Mouse (Mus musculus) B cell, adult (primary cell): ENCODE measurements around the gene Trpv6. TPM values are rescaled to one million over a fixed set of nuclear protein-coding genes. Genes with fewer than 3 reads are reported as not detected.

Experiments used
- total RNA-seq: library from RNA; stranded (reverse); gene quantifications from 4 replicates; pipeline ENCODE4 v1.2.4, GENCODE M21; 2023; ENCODE audit not compliant: inconsistent age

Trpv6 gene
- not detected in 4 replicates for total RNA-seq

GRCm38 (mm10) chr6:41636178-41636577 is at the start of gene Trpv6:
Gene Trpv6 (minus strand): TSS chr6:41636405.

DNA sequence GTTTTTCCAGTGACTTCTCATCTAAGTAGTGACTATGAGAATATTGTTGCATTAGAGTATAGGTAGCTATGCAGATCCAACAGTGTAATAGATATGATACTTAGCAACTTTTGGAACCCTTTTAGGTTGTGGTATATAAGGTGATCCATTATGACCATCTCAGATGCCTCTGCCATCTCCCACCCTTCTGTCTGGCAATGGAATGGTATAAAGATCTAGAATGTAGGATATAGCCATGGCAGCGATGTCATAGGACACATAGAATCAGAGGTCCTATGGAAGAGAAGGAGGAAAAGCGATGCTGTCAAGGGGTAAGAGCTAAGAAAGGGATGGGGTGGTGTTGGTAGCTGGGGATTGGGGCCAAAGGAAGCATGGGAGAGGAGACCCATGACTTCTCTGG is 47.9 kb upstream of the Trpv6 start, which contains the start of gene Llcfc1:
Gene Llcfc1 (plus strand): TSS at position 301 of the 400 bp plus-strand sequence.

DNA sequence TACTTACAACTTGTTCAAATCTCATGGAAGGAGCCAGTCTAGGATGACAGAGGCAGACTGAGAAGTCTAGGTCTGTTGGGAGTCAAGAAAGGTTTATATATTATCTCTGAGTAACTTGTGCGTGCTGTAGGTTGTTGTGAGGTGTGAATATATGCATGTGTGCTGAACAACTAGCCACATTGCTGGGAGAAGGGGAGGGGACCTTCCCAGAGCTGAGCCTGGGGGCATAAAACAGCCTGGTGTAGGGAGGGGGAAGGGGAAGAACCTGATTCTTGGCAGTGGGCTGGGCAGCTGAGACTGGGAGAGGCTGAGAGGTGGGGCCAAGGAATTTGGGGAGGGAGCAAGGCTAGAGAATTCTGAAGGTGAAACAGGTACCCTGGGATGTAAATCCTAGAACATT is 44.5 kb upstream of the Trpv6 start, which contains the start of gene Trpv5:
Gene Trpv5 (minus strand): TSS at position 101 of the 400 bp plus-strand sequence.

DNA sequence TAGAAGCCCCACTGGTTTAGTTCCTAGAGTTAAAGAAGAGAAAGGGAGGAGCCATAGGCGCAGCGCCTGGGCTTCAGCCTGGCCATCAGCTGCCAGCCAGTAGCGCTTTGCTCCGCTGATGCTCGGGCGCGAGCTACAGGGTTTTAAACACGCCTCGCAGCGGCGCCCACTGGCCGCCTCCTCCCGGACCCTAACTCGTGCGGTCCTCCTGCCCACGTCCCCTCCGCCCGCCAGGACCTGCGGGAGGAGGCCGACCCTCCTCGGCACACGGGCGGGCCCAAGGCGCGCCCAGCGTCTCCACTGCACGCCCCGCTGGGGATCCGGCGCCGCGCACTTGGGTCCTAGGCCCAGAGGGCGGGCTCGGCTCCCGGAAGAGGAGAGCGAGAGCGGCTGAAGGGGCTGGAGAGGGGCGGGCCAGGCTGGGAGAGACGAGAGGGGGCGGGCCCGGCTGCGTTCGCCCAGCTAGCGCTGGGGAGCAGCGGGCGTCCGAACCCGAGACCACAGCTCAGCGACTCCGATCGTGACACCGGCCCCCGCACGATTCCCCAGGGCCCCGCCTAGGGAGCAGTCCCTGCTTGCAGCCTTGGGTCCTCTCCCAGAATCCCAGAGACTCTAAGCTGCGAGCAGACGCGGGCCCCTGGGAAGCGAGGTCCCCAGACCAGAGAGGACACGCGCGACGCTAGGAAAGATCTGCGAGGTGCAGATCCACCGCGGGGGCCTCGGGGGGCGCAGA is 31.0 kb downstream of the Trpv6 start, which contains the start of gene Ephb6:
Gene Ephb6 (plus strand): TSS at position 422 of the 733 bp plus-strand sequence.

Other genes with a start within 250 kb of the Trpv6 start
- gene Gm5771, start 244.0 kb downstream of the Trpv6 start, total RNA-seq: not detected in 4 replicates
- not detected in 4 replicates for gene Gm10334, start 190.3 kb downstream of the Trpv6 start, total RNA-seq
- not detected in 4 replicates for gene Prss1, start 177.5 kb downstream of the Trpv6 start, total RNA-seq
- 0.87 to 2.5 TPM in 2 of 4 replicates, not detected in the others for gene Prss2, start 114.6 kb downstream of the Trpv6 start, total RNA-seq
- gene Ephb6, start 30.9 kb downstream of the Trpv6 start, total RNA-seq: 0.57 to 1.2 TPM (median 0.78 TPM) in 4 replicates
- gene Trpv5, start 44.4 kb upstream of the Trpv6 start, total RNA-seq: not detected in 4 replicates
- gene Llcfc1, start 48.0 kb upstream of the Trpv6 start, total RNA-seq: not detected in 4 replicates
- gene Kel, start 67.9 kb upstream of the Trpv6 start, total RNA-seq: 1.1 TPM in 1 of 4 replicates, not detected in the others
- gene Olfr459, start 138.8 kb upstream of the Trpv6 start, total RNA-seq: not detected in 4 replicates
- not detected in 4 replicates for gene Pip, start 211.1 kb upstream of the Trpv6 start, total RNA-seq
- gene Sval2, start 216.6 kb upstream of the Trpv6 start, total RNA-seq: not detected in 4 replicates